Mouse (Mus musculus) gastrocnemius, adult 18-20 months (tissue): ENCODE data around the gene Tekt1. TPM values are rescaled to one million over a fixed set of nuclear protein-coding genes. Genes with fewer than 3 reads are reported as not detected.
A peak's percentile ranks its signal among the peaks of the same experiment; 100 is the strongest.
"Not testable (repeated sequence)": the region's sequence is repeated elsewhere in the genome, so short reads cannot be mapped to it uniquely, and the experiment has no call there.

Source experiments
- DNase-seq: peaks from one replicate; pipeline ENCODE4 v3.0.0; 2021; ENCODE audit warnings: low spot score
- total RNA-seq, 2 experiments: library from RNA; stranded (reverse); gene quantifications; 2 replicates each; pipeline ENCODE4 v1.2.3; 2021

Tekt1 gene
- total RNA-seq, 2 experiments from 2014 or later: 1.6 to 3.4 TPM

DNA sequence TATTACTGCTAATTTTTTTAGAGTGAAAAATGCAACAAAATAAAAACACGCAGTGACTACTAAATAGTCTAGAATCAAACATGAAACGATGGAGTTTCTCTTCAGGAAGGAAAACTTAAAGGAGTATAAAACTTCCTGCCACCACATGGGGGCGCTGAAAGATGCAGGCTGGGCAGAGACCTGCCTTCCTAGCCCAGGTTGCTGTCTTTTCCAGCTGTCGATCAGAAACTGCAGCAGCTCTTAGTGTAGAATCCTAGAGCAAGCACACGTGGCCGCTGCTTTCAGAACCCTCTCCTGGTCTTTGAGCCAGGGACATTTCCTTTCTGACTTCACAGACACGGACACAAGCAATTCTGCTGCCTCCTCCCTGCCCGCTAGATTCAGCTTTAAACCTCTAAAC lies 18.3 kb downstream of the Tekt1 start:
- DNase-seq: peak; percentile 72

DNA sequence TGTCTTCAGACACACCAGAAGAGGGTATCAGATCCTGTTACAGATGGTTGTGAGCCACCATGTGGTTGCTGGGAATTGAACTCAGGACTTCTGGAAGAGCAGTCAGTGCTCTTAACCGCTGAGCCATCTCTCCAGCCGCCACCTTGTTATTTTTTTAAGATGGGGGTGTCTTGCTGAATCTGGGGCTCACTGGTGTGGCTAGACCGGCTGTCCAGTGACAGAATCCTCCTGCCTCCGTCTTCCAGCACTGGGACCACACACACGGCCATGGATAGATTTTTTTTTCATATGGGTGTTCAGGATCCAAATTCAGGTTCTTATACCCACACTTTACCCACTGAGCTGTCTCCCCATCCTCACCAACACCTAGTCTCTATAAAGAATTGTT lies 19.0 kb downstream of the Tekt1 start:
- not testable (repeated sequence) for DNase-seq

DNA sequence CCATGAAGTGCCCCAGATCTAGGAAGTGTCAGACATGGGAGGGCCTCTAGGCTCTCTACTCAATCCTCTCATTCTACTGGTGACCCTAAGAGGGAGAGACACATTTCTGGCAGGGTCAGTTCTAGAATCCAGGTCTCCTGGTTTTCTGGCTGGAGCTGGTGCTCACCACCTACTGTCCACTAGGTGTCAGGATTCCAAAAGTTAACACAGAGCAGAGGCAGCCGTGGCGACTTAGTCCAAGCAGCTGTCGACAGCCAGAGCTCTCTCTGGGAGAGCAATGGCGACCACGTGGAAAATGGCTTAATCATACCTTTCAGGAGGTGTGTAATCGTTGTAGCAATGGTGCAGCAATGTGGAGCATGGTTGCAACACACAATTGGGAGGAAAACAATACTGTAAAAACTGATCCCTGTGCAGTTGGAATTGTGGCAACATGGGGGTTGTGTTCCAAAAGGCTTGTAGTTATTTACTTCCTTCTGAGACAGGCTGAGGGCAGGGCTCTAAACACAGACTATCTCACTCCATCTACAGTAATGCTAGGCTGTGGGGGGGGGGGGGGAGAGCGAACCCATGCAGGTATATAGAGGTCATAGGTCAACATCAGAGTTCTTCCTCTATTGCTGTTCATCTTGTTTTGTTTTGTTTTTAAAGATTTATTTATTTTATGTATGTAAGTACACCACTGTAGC lies 19.5 kb downstream of the Tekt1 start:
- peak; percentile 78 for DNase-seq

GRCm38 (mm10) chr11:72339716-72340115 lies 22.5 kb downstream of the Tekt1 start:
- no peak for DNase-seq

DNA sequence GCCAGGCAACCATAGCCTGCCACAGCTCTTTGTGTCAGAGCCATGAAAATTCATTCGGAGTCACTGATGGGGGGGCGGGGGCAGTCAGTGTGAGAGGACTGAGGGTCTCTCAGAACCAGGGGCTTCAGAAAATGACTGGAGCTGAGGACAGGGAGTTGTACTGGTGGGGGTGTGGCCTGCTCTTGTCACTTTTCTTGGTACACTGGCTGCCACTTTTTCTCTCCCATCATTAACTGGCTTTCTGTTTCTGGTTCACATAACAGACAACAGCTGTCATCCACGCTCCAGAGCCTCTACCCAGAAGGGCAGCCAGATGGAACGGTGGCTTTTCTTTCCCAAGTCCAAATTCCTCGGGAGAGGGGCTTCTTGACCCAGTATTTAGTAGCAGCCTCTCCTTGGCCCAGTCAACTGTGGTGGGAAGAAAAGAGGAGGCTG lies 23.8 kb downstream of the Tekt1 start:
- DNase-seq: no peak

- DNase-seq: no peak
Measured at GRCm38 (mm10) chr11:72336726-72337125, 25.5 kb downstream of the Tekt1 start.

DNA sequence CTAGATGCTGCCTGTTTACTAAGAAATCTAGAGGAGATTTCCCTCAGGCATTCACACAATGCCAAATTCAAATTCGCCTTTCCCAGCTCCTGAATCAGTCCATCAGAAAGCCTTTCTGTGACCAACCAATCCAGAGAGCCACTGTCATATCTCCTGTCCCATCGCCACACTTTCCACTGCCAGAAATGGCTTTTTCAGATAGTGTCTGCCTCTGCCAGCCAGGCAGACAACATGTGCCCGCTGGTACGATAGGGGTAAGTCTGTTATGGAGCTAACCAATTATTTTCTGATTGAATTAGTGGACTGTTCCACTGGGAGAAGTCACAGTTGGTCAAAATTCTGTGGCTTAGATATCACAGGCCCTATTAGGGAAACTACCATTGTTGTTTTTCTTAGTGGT lies 27.6 kb downstream of the Tekt1 start:
- DNase-seq: no peak

- DNase-seq: no peak
Measured at GRCm38 (mm10) chr11:72332951-72333667, 29.1 kb downstream of the Tekt1 start.

- DNase-seq: no peak
Measured at GRCm38 (mm10) chr11:72325701-72326100, 36.5 kb downstream of the Tekt1 start.

GRCm38 (mm10) chr11:72324431-72324830 lies 37.8 kb downstream of the Tekt1 start:
- no peak for DNase-seq

DNA sequence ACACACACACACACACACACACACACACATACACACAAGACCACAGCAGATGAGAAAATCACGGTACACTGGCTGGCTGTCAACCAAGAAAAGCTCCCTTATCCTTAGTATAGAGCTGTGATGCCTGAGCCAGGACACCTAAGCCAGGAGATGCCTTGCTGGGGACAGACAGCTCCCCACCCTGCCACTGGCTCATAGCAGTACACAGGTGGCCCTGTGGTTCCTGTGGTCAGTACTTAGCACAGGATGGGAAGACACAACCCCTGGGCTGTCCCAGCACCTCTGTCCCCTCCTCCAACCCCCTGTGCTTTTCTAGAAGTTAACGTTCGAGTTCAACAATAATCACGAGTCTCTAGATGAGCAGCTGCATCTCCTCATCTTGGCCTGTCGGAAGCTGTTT lies 44.2 kb downstream of the Tekt1 start:
- DNase-seq: no peak

DNA sequence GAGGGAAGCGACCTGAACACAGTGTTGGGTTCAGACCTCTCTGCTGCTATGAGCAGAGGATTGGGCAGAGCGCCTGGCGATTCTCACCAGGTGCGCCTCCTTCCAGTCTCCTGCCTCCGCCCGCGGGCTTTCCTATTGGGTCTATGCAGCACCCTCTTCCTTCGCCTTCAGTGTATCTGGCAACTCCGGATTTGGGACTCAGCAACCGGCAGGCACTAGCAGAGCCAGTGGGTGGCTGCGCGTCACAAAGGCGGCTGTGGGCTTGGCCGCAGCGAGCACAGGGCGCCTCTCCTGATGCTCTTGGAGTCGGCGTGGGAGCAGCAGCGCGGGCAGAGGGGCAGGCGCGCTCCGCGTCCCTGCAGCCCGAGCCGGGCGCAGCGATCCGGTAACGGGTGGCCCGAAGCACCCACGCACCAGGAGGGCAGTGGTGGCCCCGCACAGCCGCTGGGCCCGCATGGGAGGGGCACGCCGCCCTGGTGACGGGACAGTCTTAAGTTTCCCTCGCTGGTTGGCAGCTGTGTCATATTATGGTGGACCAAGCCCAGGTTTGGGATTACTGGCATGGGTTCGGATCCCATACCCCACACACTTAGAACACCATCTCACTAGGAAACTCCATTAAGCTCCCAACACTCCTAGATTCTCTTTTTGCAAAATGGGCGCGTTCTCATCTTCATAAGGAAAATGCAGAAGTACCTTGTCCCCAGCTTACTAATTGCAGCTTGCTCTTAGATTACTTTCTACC lies 47.9 kb downstream of the Tekt1 start, which contains the start of gene Fbxo39:
Gene Fbxo39 (plus strand): TSS at position 294 of the 745 bp plus-strand sequence.
- DNase-seq: no peak

DNA sequence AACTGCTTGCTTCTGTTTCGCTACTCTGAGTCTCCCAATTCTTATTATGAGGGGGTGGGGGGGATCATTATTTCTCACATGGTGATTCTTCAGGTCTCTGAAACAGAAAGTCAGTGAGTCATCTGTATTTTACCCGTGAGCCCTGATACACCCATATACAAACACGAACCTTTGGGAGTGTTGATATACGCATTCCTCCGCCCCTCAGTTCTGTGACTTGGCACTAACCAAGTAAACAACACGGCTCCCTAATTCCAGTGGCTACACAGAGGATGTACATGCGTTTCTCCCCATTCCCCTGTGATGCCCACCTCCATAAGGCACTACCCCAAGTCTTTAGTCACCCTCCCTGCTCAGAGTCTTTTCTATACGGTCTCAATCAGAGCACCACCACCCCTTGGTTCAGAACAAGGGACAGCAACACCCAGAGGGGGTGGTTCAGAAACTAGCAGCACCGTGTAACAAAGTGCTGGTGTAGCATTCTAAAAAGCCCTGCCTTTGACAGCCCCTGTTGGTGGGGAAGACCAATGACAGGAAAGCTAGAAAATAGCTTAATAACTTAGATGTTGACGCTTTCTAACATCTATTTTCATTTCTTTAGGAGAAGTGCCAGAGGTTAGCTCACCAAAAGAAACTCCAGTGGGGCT lies 50.8 kb downstream of the Tekt1 start:
- no peak for DNase-seq

DNA sequence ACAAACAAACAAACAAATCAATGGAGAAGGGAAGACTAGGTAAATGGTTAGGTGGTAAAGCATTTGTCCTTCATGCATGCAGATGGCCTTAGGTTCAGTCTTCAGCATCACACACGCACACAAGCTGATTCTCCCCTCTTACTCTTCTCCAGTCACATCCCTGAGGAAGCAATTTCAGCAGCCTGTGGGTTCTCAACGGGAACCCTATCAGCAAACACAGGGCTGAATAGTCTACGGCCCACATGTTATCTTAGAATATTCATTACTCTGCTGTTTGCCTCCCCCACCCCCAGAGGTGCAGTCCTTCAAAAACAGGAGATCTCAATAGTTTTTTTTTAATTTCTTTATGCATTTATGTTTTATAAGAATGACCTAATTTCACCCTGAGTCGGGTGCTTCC lies 51.8 kb downstream of the Tekt1 start:
- no peak for DNase-seq

- no peak for DNase-seq
Measured at GRCm38 (mm10) chr11:72308982-72309381, 53.3 kb downstream of the Tekt1 start.

DNA sequence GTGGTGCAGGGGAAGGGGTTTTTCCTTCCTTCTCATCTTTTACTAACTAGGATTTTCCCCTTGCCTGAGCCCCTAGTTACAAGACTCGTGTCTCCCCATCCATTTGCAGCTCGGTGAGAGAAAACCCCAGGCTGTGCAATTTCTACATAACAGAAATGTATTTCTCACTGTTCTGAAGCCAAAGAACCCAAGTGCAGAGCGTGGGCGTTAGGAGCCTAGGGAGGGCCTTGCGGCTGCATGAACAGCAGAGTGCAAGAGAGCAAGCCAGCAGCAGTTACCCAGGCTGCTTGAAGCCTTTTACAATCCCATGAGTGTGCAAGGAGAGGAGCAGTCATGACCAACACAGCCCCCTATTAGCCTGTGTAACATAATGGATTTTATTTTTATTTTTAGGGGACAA lies 54.8 kb downstream of the Tekt1 start:
- DNase-seq: no peak

DNA sequence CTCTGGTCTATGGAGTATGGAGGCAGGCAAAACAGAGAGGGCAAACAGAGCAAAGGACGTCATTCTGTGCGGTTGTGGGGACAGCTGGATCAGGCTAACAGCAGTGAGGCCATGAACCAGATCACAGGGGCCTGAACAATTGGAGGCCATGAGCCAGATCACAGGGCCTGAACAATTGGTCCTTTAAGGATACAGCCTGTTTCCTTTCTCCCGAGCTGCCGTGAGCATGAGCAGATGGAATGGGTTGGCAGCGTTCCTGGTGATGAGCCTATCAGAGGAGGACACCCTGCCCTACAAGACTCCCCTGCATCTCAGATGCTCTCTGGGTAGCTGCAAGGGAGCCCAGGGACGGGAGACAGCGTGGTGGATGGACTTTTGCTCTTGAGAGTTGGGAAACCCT lies 60.0 kb downstream of the Tekt1 start:
- peak; percentile 36 for DNase-seq

DNA sequence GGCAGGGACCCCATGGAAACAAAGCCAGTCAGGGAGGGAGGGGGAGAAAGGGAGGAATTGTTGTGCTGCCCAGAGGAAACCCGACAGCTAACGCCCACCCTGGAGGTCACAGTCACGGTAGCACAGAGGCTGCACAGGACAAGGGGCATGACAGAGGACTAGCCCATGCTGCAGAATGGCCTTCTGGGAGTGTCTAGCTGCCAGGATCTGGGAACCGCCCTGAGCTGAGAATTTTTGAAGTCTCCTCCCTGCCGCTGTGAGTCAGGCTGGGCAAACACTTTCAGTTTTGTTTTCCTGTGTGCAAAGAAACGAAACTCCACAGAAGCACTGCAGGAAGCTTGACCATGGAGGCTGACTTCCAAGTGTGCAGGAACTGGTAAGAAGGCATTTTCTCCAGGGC lies 60.9 kb downstream of the Tekt1 start, which contains the start of gene Xaf1:
Gene Xaf1 (plus strand): TSS at position 296 of the 400 bp plus-strand sequence.
- DNase-seq: peak; percentile 75
